Mouse (Mus musculus) gastrocnemius, adult 18-20 months (tissue): ENCODE results near the gene Vmn2r60. TPM values are rescaled to one million over a fixed set of nuclear protein-coding genes. Genes with fewer than 3 reads are reported as not detected.
"Not testable (repeated sequence)": the region's sequence is repeated elsewhere in the genome, so short reads cannot be mapped to it uniquely, and the experiment has no call there.

ENCODE experiments used
- DNase-seq: peaks from one replicate; pipeline ENCODE4 v3.0.0; 2021; ENCODE audit warnings: low spot score
- long read RNA-seq, 2 experiments: library from polyadenylated mRNA; stranded (forward); transcript quantifications; one replicate each; pipeline ENCODE4 v2.0.0; 2021
- total RNA-seq, 2 experiments: library from RNA; stranded (reverse); gene quantifications; 2 replicates each; pipeline ENCODE4 v1.2.3; 2021

Gene Vmn2r60
- total RNA-seq: not detected
- long read RNA-seq, experiment 1: 0 reads
- long read RNA-seq, experiment 2: 0 reads

DNA sequence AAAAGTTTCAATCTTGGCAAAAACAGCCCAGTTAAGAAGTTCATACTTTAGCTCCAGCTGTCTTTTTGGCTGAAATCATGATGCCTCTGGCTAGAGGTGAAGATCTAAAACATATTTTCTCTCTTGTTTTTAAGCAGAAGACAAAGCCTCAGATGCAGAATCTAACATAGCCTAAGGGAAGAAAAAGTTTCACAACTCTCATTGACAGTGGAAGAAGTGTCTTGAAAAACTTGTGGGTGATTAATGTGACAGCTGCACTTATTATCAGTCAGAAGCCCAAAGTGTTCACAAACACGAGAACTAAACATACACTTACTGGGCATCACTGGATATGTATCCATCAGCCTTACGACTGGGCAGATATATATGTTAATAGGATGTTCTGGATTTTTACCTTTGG is at the start of gene Vmn2r60:
Gene Vmn2r60 (plus strand): TSS at position 301 of the 400 bp plus-strand sequence.
- DNase-seq: no peak

GRCm38 (mm10) chr7:42058923-42059322 is 48.6 kb upstream of the Vmn2r60 start, which contains the start of gene Vmn2r59:
Vmn2r59 (minus strand) TSS chr7:42059023.
- no peak for DNase-seq

- DNase-seq: not testable (repeated sequence)
These were observed 509 bp upstream of the Vmn2r60 start for GRCm38 (mm10) chr7:42107061-42107460.

Other genes starting within 250 kb of the Vmn2r60 start
- not detected for gene Vmn2r58, start 235.1 kb upstream of the Vmn2r60 start, total RNA-seq
- not detected for gene Vmn2r59, start 48.7 kb upstream of the Vmn2r60 start, total RNA-seq
- not detected for gene Vmn2r61, start 152.3 kb downstream of the Vmn2r60 start, total RNA-seq